Mouse (Mus musculus): ENCODE measurements around the gene Jmjd8. TPM values are rescaled to one million over a fixed set of nuclear protein-coding genes. Genes with fewer than 3 reads are reported as not detected.
A peak's percentile ranks its signal among the peaks of the same experiment; 100 is the strongest.

The Jmjd8 gene
- polyA plus RNA-seq, 1 experiment from 2014 or later = 40.6 TPM

DNA sequence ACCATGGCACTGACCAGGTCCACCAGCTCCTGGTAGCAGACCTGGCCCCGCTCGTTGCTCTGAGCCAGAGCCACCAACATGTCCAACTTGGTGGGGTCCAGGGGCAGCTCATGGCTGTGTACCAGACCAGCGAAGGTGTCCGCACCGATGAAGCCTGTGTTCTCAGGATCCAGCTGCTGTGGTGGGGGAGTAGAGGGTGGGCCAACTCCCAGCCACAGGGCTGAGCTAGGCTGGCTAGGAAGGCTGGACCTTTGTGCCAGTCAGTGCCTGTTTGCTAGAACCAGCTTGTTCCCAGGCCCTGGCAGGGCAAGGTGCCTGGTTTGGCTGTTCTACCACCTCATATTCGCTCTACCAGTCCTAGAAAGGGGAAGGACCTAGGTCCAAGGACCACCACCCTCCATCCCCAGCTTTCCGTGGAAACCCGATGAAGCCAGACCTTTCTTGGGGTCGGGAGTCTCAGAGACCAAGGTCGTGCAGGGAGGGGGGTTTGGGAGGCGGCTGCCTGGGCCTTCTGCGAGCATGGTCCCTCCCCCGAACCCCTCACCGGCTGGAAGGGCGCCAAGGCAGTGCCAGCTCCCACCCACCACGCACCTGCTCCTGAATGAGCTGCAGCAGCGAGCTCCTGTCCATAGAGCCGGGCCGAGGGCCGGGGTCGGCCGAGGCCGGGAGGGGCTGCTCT is 7.9 kb downstream of the Jmjd8 start:
- H3K4me3 ChIP-seq (ENCODE audit: low read depth, low read length) = peak overlapping the region; percentile 34
- no peak for DNase-seq
- H3K4me1 ChIP-seq (ENCODE audit: insufficient read depth) = peaks cover 31% of the 10 kb centered on the region
- H3K36me3 ChIP-seq (ENCODE audit: insufficient read depth) = peaks cover 55% of the 10 kb centered on the region
- ATAC-seq (ENCODE audit: insufficient read depth) = no peak
- WGBS = 19% methylated on average over 23 of the region's 23 CpGs
- no peaks in the 10 kb centered on the region for H3K27me3 ChIP-seq (ENCODE audit: insufficient read depth, low read length)
- no peak for TF ChIP-seq CTCF (IDR thresholded peaks at IDR 0.05; ENCODE audit: low read depth)
- H3K4me2 ChIP-seq = peak overlapping the region; percentile 74
- H3K9me3 ChIP-seq (ENCODE audit: low read depth, low read length) = no peaks in the 10 kb centered on the region
- peak overlapping the region; percentile 30; the same call in 1 of the 2 replicates for H3K27ac ChIP-seq (ENCODE audit: low read depth)
- H3K9ac ChIP-seq = peak overlapping the region; percentile 53

DNA sequence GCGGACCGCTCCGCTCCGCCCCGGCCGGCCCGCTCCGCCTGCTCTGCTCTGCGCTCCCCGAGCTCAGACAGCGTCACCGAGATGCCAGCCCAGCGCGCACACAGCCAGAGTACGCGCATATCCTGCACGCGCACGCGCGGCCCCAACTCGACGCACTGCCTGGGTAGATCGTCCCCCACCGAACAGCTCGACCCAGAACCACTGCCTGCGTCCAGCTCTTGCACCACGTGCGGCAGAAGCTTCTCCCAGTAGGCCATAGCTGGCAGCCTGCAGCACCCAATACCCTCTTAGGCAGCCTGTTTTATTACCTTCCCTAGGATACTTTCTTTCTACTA is 8.4 kb downstream of the Jmjd8 start, which contains the start of gene Rhbdl1:
Rhbdl1 (minus strand) TSS at position 220 of the 335 bp plus-strand sequence.
- ATAC-seq (ENCODE audit: insufficient read depth) (peak; percentile 13; the same call in 1 of the 2 replicates), DNase-seq (peak; percentile 83)
- TF ChIP-seq CTCF (IDR thresholded peaks at IDR 0.05; ENCODE audit: low read depth) = no peak
- peak within 1 kb of the TSS; percentile 30; the same call in 1 of the 2 replicates for H3K27ac ChIP-seq (ENCODE audit: low read depth)
- peak within 1 kb of the TSS; percentile 74 for H3K4me2 ChIP-seq
- peaks cover 55% of the 10 kb centered on the region for H3K36me3 ChIP-seq (ENCODE audit: insufficient read depth)
- peak within 1 kb of the TSS; percentile 34 for H3K4me3 ChIP-seq (ENCODE audit: low read depth, low read length)
- peak within 1 kb of the TSS; percentile 53 for H3K9ac ChIP-seq
- H3K9me3 ChIP-seq (ENCODE audit: low read depth, low read length) = no peaks in the 10 kb centered on the region
- peaks cover 26% of the 10 kb centered on the region for H3K4me1 ChIP-seq (ENCODE audit: insufficient read depth)
- 2% methylated on average over 29 of the region's 29 CpGs for WGBS
- no peaks in the 10 kb centered on the region for H3K27me3 ChIP-seq (ENCODE audit: insufficient read depth, low read length)

DNA sequence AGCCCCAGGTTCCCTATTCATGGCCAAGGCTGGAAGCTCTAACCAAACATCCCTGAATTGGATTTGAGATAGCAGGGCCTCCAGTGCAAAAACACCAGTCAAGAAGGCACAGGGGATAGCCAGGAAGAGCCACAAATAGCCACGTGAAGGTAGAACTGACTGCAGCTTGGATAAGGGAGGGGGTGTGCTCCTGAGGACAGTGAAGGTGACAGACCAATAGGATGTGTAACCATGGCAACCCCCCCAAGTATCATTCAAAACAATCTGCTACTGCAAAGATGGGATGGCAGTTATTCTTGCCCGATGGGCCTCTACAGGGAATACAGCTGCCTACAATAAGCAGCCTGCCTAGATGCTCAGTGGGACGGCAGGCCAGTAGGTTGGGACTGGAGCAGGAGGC is 8.9 kb downstream of the Jmjd8 start:
- Histone ChIP-seq H3K9ac (no peak overlapping the region), H3K4me3 (ENCODE audit: low read depth, low read length) (no peak overlapping the region), H3K4me1 (ENCODE audit: insufficient read depth) (peaks cover 26% of the 10 kb centered on the region), H3K9me3 (ENCODE audit: low read depth, low read length) (no peaks in the 10 kb centered on the region), H3K36me3 (ENCODE audit: insufficient read depth) (peaks cover 59% of the 10 kb centered on the region), H3K4me2 (peak overlapping the region; percentile 74), H3K27ac (ENCODE audit: low read depth) (no peak overlapping the region), H3K27me3 (ENCODE audit: insufficient read depth, low read length) (no peaks in the 10 kb centered on the region)
- 51% methylated on average over 3 of the region's 3 CpGs for WGBS
- DNase-seq (peak; percentile 14), ATAC-seq (ENCODE audit: insufficient read depth) (no peak)
- TF ChIP-seq CTCF (IDR thresholded peaks at IDR 0.05; ENCODE audit: low read depth) = no peak

DNA sequence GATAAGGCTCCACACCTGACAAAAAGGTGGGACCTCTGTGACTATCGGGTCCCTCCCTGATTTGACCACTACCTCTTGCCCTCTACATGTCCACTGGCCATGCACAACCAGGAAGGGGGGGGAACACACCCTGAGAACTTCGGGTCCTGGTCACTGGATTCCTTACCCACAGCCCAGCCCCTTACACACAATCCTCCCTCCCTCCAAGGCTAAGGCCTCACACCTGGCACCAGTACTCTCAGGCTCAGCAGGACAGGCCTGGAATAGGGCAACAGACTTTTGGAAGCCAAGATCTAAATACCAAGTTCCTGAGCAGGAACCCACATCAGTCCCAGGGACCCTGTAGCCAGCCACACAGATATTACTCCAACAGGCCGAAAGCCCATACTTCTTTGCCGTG is 10.2 kb downstream of the Jmjd8 start:
- no peak overlapping the region for H3K4me2 ChIP-seq
- H3K4me1 ChIP-seq (ENCODE audit: insufficient read depth) = peaks cover 31% of the 10 kb centered on the region
- H3K9ac ChIP-seq = no peak overlapping the region

DNA sequence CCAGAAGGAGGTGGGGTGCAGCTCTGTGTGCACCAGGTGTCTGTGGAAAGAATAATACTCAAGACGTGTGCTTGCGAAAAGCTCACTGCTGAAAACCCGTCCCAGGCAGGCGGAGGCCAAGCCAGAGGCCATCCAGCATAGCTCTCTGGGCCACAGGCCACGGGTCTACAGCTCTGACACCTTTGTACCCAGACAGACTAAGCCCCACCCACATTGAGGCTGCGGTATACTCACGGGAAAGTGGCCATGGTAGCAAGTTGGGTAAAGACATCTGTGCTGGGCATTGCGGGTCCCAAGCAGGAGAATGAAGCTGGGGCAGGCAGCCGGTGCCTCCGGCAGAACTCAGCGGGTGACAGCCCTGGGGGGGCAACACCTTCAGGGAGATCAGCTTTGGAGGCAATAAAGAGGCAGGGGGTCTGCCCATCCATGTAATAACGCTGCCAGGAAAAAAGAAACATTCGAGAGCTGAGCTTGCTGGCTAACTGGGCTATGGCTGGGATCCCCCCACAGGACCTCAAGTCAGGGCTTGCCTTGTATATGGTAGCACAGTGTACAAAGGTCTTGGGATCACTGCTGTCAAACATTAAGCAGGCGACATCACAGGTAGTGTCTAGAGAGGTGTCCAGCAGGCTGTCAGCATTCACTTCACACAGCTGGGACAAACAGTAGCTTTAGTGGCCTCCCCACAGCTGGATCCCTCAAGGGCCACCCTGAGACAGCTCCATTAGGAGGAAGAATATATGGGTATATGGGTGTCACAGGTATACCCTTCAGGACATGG is 11.0 kb downstream of the Jmjd8 start:
- H3K4me3 ChIP-seq (ENCODE audit: low read depth, low read length) = no peak overlapping the region
- H3K4me1 ChIP-seq (ENCODE audit: insufficient read depth) = peaks cover 24% of the 10 kb centered on the region
- TF ChIP-seq CTCF (IDR thresholded peaks at IDR 0.05; ENCODE audit: low read depth) = no peak
- no peak overlapping the region for H3K9ac ChIP-seq
- H3K27ac ChIP-seq (ENCODE audit: low read depth) = no peak overlapping the region
- H3K36me3 ChIP-seq (ENCODE audit: insufficient read depth) = peaks cover 60% of the 10 kb centered on the region
- DNase-seq = no peak
- no peak for ATAC-seq (ENCODE audit: insufficient read depth)
- H3K4me2 ChIP-seq = no peak overlapping the region
- no peaks in the 10 kb centered on the region for H3K27me3 ChIP-seq (ENCODE audit: insufficient read depth, low read length)
- 80% methylated on average over 14 of the region's 14 CpGs for WGBS
- no peaks in the 10 kb centered on the region for H3K9me3 ChIP-seq (ENCODE audit: low read depth, low read length)

More for the DNA sequence above, 10.2 kb downstream of the Jmjd8 start:
- 83% methylated on average over 4 of the region's 4 CpGs for WGBS
- H3K36me3 ChIP-seq (ENCODE audit: insufficient read depth) = peaks cover 63% of the 10 kb centered on the region
- no peaks in the 10 kb centered on the region for H3K9me3 ChIP-seq (ENCODE audit: low read depth, low read length)
- ATAC-seq (ENCODE audit: insufficient read depth) = no peak
- no peak for DNase-seq
- TF ChIP-seq CTCF (IDR thresholded peaks at IDR 0.05; ENCODE audit: low read depth) = no peak
- no peaks in the 10 kb centered on the region for H3K27me3 ChIP-seq (ENCODE audit: insufficient read depth, low read length)
- H3K4me3 ChIP-seq (ENCODE audit: low read depth, low read length) = no peak overlapping the region
- no peak overlapping the region for H3K27ac ChIP-seq (ENCODE audit: low read depth)

DNA sequence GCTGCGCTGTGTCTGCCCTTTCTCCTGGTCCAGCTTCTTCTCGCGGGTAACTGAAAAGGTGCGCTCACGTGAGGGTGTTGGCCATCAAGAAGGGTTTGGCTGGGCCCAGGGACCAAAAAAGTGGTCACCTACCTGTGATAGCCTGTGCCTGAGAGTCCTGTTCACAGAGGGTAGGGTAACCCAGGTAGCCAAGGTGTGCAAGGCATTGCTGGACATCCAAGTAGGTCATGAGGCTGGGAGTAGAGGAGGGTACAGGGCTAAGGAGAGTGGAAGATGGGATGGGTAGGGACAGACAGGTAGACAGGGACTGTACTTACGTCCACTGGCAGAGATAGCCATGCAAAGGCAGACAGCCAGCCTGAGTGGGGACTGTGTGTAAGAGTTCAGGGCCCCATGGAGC is 11.9 kb downstream of the Jmjd8 start:
- ATAC-seq (ENCODE audit: insufficient read depth) (no peak), DNase-seq (no peak)
- H3K4me1 ChIP-seq (ENCODE audit: insufficient read depth) = peaks cover 24% of the 10 kb centered on the region
- no peaks in the 10 kb centered on the region for H3K27me3 ChIP-seq (ENCODE audit: insufficient read depth, low read length)
- TF ChIP-seq CTCF (IDR thresholded peaks at IDR 0.05; ENCODE audit: low read depth) = no peak
- WGBS = 94% methylated on average over 6 of the region's 6 CpGs
- H3K27ac ChIP-seq (ENCODE audit: low read depth) = no peak overlapping the region
- no peak overlapping the region for H3K4me2 ChIP-seq
- no peak overlapping the region for H3K4me3 ChIP-seq (ENCODE audit: low read depth, low read length)
- no peak overlapping the region for H3K9ac ChIP-seq
- peaks cover 52% of the 10 kb centered on the region for H3K36me3 ChIP-seq (ENCODE audit: insufficient read depth)
- no peaks in the 10 kb centered on the region for H3K9me3 ChIP-seq (ENCODE audit: low read depth, low read length)
